Mouse (Mus musculus): ENCODE measurements at regions not wholly inside any gene's neighbourhood (a gene's known extent, or its start where the extent isn't known, plus 50 kb on each side); places are given as distances from the start of the nearest gene placed in this dataset.

GRCm38 (mm10) chr10:25118674-25119670, 188.7 kb downstream of the Akap7 start:
- Histone ChIP-seq H3K36me3 (no peaks in the 10 kb centered on the region), H3K9ac (no peak overlapping the region), H3K9me3 (no peaks in the 10 kb centered on the region), H3K4me1 (peaks cover 11% of the 10 kb centered on the region), H3K27me3 (replicated peaks) (no peaks in the 10 kb centered on the region), H3K27ac (replicated peaks) (no peak overlapping the region), H3K4me3 (no peak overlapping the region), H3K4me2 (peak overlapping the region; percentile 49)
- ATAC-seq (ENCODE audit: extremely low read depth, insufficient number of reproducible peaks, low FRiP score, low TSS enrichment): no peak
- 28% methylated on average over 17 of the region's 17 CpGs for WGBS

- ATAC-seq (ENCODE audit: extremely low read depth, insufficient number of reproducible peaks, low FRiP score, low TSS enrichment): no peak
- H3K27ac ChIP-seq (replicated peaks): no peak overlapping the region
- 85% methylated on average over 4 of the region's 4 CpGs for WGBS
These were observed 187.0 kb upstream of the Arg1 start for GRCm38 (mm10) chr10:25114316-25114715.

GRCm38 (mm10) chr10:25112449-25113171, 185.3 kb upstream of the Arg1 start:
- WGBS: 64% methylated on average over 12 of the region's 12 CpGs

More at GRCm38 (mm10) chr10:25114316-25114715, 187.0 kb upstream of the Arg1 start:
- no peaks in the 10 kb centered on the region for H3K27me3 ChIP-seq (replicated peaks)
- H3K4me1 ChIP-seq: peaks cover 24% of the 10 kb centered on the region
- H3K9ac ChIP-seq: no peak overlapping the region
- H3K4me3 ChIP-seq: no peak overlapping the region
- no peaks in the 10 kb centered on the region for H3K36me3 ChIP-seq
- H3K9me3 ChIP-seq: no peaks in the 10 kb centered on the region
- no peak overlapping the region for H3K4me2 ChIP-seq

GRCm38 (mm10) chr10:25111636-25112422, 184.5 kb upstream of the Arg1 start:
- Histone ChIP-seq H3K4me2 (peak overlapping the region; percentile 5; the same call in 1 of the 2 replicates), H3K27ac (replicated peaks) (no peak overlapping the region), H3K9me3 (no peaks in the 10 kb centered on the region), H3K4me1 (peaks cover 14% of the 10 kb centered on the region), H3K36me3 (no peaks in the 10 kb centered on the region), H3K9ac (no peak overlapping the region), H3K27me3 (replicated peaks) (no peaks in the 10 kb centered on the region), H3K4me3 (no peak overlapping the region)
- WGBS: 13% methylated on average over 11 of the region's 11 CpGs
- ATAC-seq (ENCODE audit: extremely low read depth, insufficient number of reproducible peaks, low FRiP score, low TSS enrichment): no peak

More at GRCm38 (mm10) chr10:25112449-25113171, 185.3 kb upstream of the Arg1 start:
- no peaks in the 10 kb centered on the region for H3K9me3 ChIP-seq
- no peaks in the 10 kb centered on the region for H3K36me3 ChIP-seq
- H3K9ac ChIP-seq: no peak overlapping the region
- no peak for ATAC-seq (ENCODE audit: extremely low read depth, insufficient number of reproducible peaks, low FRiP score, low TSS enrichment)
- no peak overlapping the region for H3K4me3 ChIP-seq
- H3K27me3 ChIP-seq (replicated peaks): no peaks in the 10 kb centered on the region
- no peak overlapping the region for H3K27ac ChIP-seq (replicated peaks)
- no peak overlapping the region for H3K4me2 ChIP-seq
- peaks cover 14% of the 10 kb centered on the region for H3K4me1 ChIP-seq

- 36% methylated on average over 7 of the region's 7 CpGs for WGBS
These were observed 183.9 kb upstream of the Arg1 start for GRCm38 (mm10) chr10:25111181-25111580.

GRCm38 (mm10) chr10:25098070-25098469, 170.8 kb upstream of the Arg1 start:
- Histone ChIP-seq H3K9me3 (no peaks in the 10 kb centered on the region), H3K36me3 (no peaks in the 10 kb centered on the region), H3K4me2 (no peak overlapping the region), H3K4me1 (peaks cover 6% of the 10 kb centered on the region; the same call in 1 of the 2 replicates), H3K27me3 (replicated peaks) (no peaks in the 10 kb centered on the region), H3K9ac (no peak overlapping the region), H3K27ac (replicated peaks) (no peak overlapping the region), H3K4me3 (no peak overlapping the region)
- 42% methylated on average over 4 of the region's 4 CpGs for WGBS
- no peak for ATAC-seq (ENCODE audit: extremely low read depth, insufficient number of reproducible peaks, low FRiP score, low TSS enrichment)

More at GRCm38 (mm10) chr10:25111181-25111580, 183.9 kb upstream of the Arg1 start:
- no peak overlapping the region for H3K9ac ChIP-seq
- no peaks in the 10 kb centered on the region for H3K27me3 ChIP-seq (replicated peaks)
- H3K27ac ChIP-seq (replicated peaks): no peak overlapping the region
- ATAC-seq (ENCODE audit: extremely low read depth, insufficient number of reproducible peaks, low FRiP score, low TSS enrichment): no peak
- H3K9me3 ChIP-seq: no peaks in the 10 kb centered on the region
- H3K36me3 ChIP-seq: no peaks in the 10 kb centered on the region
- peaks cover 14% of the 10 kb centered on the region for H3K4me1 ChIP-seq
- H3K4me2 ChIP-seq: no peak overlapping the region
- H3K4me3 ChIP-seq: no peak overlapping the region

GRCm38 (mm10) chr10:25089705-25090386, 162.6 kb upstream of the Arg1 start:
- Histone ChIP-seq H3K4me3 (no peak overlapping the region), H3K27me3 (replicated peaks) (no peaks in the 10 kb centered on the region), H3K9ac (no peak overlapping the region), H3K4me2 (no peak overlapping the region), H3K36me3 (no peaks in the 10 kb centered on the region), H3K4me1 (peaks cover 6% of the 10 kb centered on the region; the same call in 1 of the 2 replicates), H3K27ac (replicated peaks) (no peak overlapping the region), H3K9me3 (no peaks in the 10 kb centered on the region)
- WGBS: 43% methylated on average over 4 of the region's 4 CpGs
- no peak for ATAC-seq (ENCODE audit: extremely low read depth, insufficient number of reproducible peaks, low FRiP score, low TSS enrichment)

GRCm38 (mm10) chr10:25086745-25087144, 159.5 kb upstream of the Arg1 start:
- no peak overlapping the region for H3K4me2 ChIP-seq
- H3K9me3 ChIP-seq: no peaks in the 10 kb centered on the region
- peaks cover 6% of the 10 kb centered on the region; the same call in 1 of the 2 replicates for H3K4me1 ChIP-seq
- H3K4me3 ChIP-seq: no peak overlapping the region
- no peaks in the 10 kb centered on the region for H3K36me3 ChIP-seq
- H3K27me3 ChIP-seq (replicated peaks): no peaks in the 10 kb centered on the region
- H3K9ac ChIP-seq: no peak overlapping the region
- H3K27ac ChIP-seq (replicated peaks): no peak overlapping the region
- peak; percentile 42; the same call in 1 of the 2 replicates for ATAC-seq (ENCODE audit: extremely low read depth, insufficient number of reproducible peaks, low FRiP score, low TSS enrichment)
- 94% methylated on average over 17 of the region's 17 CpGs for WGBS

- no peak overlapping the region for H3K4me2 ChIP-seq
- 50% methylated on average over 10 of the region's 10 CpGs for WGBS
- no peak overlapping the region for H3K9ac ChIP-seq
- no peaks in the 10 kb centered on the region for H3K36me3 ChIP-seq
- no peaks in the 10 kb centered on the region for H3K9me3 ChIP-seq
- no peak overlapping the region for H3K27ac ChIP-seq (replicated peaks)
- H3K4me1 ChIP-seq: no peaks in the 10 kb centered on the region
- no peak for ATAC-seq (ENCODE audit: extremely low read depth, insufficient number of reproducible peaks, low FRiP score, low TSS enrichment)
- no peaks in the 10 kb centered on the region for H3K27me3 ChIP-seq (replicated peaks)
- H3K4me3 ChIP-seq: no peak overlapping the region
These were observed 155.6 kb upstream of the Arg1 start for GRCm38 (mm10) chr10:25082930-25083329.

- H3K4me3 ChIP-seq: no peak overlapping the region
- WGBS: 70% methylated on average over 2 of the region's 2 CpGs
- no peak overlapping the region for H3K9ac ChIP-seq
- H3K36me3 ChIP-seq: no peaks in the 10 kb centered on the region
- H3K27me3 ChIP-seq (replicated peaks): no peaks in the 10 kb centered on the region
- H3K4me1 ChIP-seq: peaks cover 11% of the 10 kb centered on the region
- H3K27ac ChIP-seq (replicated peaks): no peak overlapping the region
- H3K4me2 ChIP-seq: no peak overlapping the region
- peaks cover 6% of the 10 kb centered on the region; the same call in 1 of the 2 replicates for H3K9me3 ChIP-seq
- ATAC-seq (ENCODE audit: extremely low read depth, insufficient number of reproducible peaks, low FRiP score, low TSS enrichment): no peak
These were observed 145.3 kb upstream of the Arg1 start for GRCm38 (mm10) chr10:25072617-25073016.
